Mouse (Mus musculus) inflammation-experienced regulatory T-cells, adult 6 months (primary cell): Measurements from ENCODE around the gene Vps13d. TPM values are rescaled to one million over a fixed set of nuclear protein-coding genes. Genes with fewer than 3 reads are reported as not detected.

Experiments
- ATAC-seq: one replicate; pipeline ENCODE4 v1.8.0; 2017
- polyA plus RNA-seq, 3 experiments: library from polyadenylated mRNA; unstranded; fragments of 100-300 nt; shearing (Covaris generic); gene quantifications; one replicate each; pipeline ENCODE4 v1.2.1; 2017

Vps13d gene
- polyA plus RNA-seq, 3 experiments from 2014 or later = 10.6 to 27.5 (median 19.6) TPM

DNA sequence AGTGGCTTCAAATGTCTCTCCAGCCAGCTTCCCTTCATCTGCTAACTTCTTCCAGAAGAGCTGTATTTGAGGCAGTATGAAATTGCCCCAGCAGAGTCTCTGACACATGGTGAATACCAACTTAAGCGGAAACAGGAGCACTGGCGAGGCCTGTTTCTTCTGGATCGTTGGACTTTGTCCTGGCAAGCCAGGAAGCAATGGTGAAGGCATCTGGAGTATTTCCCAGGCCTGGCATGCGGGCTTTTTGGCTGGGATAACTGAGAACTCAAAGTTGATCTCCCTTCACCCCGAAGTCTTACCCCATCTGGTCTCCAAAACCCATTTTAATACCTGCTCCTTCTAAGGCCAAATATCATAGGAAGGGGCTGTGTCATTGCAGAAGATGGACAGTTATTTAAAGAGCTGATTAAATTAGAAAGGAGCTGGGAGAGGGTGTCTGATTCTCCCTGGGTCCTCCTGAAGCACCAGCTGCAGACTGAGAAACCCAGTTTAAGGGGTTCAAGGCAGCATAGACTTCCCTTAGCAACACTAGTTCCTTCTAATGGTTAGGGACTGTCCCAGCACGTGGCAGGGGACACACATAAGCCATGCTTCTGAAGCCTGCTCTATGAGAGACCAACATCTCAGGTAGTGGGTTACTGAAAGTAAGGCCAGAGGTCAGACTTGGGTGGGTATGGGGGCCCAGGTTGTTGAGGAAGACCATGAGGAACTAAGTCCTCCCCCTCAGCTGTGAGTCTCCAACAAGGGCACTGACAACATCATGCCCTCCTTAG, 221.7 kb downstream of the Vps13d start:
- ATAC-seq = peak; percentile 51

DNA sequence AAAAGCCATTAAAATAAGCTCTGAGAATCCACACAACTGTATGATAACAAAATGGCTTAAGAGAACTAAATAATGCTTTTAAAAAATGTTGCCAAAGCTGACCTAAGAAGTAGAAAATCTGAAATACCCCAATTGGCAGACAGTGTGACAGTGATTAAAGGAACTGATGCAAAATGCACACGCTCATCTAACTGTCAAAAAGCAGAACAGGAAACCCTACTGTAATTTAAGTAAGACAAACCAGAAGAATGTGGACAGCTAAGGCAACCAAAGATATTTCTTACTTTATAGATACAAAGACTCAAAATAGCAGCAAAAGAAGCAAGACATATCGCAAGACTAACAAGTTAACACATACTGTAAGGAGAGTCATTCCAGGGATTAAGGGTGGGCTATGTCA, 223.8 kb downstream of the Vps13d start:
- ATAC-seq = no peak

DNA sequence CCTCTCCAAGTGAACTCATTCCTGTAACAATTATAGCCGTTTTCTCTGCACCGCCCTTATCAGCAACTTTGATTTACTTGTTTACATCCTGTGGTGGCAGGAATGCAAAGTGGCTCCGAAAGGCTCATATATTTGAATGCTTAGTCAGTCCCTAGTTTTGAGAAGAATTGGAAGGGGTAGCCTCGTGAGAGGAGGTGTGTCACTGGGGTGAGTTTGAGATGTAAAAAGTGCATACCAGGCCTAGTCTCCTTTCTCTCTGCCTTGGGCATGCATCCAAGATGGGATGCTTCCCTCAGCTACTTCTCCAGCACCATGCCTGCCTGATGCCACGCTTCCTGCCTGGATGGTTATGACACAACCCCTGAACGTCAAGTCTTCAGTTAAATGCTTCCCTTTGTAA, 225.8 kb downstream of the Vps13d start:
- no peak for ATAC-seq

DNA sequence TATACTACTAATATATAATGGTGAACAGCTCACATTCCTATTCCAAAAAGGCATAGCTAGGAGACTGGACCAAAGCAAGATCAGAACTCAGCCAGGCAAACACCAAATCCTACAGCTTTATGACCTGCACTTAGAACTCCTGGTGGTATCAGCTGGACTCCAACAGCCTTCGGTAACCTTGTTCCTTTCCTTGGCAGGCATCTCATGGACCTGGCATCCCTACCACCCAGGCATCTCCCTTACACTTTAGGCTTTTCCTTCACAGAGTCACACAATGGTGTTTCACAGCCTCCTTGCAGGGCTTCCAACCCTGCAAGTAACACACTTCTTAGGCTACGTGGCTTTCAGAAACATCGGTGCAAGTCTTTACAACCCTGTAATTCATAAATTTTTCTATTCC, 226.4 kb downstream of the Vps13d start:
- no peak for ATAC-seq

DNA sequence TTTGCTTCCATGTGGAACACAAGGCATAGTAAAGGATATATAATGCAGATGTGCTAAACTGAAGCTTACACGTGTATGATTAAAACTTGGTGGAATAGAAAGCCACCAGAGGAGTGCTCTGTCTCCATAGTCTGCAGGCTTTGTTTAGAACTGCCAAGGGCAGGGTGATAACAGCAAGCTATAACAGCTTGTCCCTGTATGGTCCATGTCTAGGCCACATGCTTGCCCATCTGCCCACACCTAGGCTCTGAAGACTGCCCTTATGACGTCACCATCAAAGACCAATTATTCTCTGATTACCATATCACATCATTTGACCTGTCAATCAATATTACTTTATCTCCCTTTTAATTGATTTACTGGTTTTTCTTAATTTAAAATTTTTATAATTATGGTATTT, 229.6 kb downstream of the Vps13d start:
- ATAC-seq = no peak

DNA sequence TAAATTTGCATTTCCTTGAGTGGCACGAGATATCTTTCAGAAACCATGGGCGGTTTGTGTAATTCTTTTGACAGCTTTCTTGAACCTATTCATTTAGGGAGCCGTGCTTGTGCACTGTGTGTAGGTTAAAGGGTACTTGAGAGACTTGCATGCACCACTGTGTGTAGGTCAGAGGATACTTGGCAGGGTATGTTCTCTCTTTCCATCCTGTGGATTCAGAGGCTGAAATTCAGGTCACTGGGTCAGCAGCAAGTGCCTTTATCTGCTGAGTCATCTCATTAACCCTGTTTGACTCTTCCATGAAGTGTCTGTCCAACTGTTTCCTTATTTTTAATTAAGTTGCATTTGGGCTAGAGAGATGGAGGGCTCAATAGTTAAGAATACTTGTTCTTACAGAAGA, 233.1 kb downstream of the Vps13d start:
- ATAC-seq = no peak

DNA sequence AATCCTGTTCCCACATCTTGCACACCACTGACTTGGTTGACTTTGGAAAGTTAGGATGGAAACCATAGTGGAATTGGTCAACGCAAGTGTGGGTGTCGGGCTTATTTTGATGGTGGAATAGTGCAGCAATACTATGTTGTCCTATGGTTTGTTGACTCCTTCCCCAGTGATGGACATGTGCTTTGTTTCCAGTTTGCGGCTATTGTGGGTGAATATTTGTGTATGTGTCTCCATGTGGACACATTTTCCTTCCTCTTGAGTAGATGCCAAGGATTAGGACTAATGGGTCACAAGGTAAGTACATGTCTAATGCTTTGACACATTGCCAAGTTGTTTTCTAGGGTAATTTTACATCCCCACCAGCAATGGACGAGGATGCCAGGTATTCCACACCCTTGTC, 233.6 kb downstream of the Vps13d start:
- no peak for ATAC-seq

DNA sequence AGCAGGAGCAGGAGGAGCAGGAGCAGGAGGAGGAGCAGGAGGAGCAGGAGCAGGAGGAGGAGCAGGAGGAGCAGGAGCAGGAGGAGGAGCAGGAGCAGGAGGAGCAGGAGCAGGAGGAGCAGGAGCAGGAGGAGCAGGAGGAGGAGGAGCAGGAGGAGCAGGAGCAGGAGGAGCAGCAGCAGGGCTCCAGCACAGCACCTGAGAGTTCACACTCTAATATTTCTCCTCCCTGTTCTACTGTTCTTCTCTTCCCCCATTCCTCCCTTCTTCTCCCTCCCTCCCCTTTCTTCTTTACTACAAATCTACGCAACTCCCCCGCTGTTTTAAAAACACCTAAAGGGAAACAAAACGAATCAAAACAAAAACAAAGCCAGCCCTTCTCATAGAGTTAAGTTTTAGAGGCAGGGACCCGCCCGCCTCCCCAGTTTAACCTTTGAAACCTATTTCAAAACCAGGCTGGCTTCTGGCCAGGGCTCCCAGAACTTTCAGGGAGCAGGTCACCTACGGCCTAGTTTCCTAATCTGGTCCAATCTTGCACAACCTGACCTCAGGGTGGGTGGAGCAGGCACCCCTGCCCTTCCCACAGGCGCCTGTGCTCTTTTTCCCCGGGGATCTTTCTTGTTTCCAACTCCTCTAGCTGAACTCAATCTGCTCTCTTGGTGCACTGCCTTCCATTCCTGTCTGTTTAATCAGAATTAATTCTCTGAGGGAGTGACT, 234.5 kb downstream of the Vps13d start:
- ATAC-seq = no peak

DNA sequence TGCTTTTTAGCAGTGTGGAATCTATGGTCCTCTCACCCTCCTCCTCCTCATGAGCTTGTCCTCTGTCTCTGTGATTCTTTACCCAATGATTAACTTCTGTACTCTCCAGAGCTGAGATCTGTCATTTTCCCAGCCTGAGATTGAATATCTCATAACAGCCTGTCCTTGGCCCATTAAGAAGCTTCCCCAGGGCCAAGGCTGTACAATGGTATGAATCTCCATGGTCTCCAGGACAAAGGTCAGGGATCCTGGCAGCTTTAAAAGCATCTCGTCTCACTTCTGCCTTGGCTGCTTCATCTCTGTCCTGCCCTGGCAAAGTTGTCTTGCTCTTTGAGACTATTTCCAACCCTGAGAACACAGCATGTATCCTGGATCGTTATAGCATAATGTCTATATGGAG, 237.1 kb downstream of the Vps13d start:
- ATAC-seq = no peak

DNA sequence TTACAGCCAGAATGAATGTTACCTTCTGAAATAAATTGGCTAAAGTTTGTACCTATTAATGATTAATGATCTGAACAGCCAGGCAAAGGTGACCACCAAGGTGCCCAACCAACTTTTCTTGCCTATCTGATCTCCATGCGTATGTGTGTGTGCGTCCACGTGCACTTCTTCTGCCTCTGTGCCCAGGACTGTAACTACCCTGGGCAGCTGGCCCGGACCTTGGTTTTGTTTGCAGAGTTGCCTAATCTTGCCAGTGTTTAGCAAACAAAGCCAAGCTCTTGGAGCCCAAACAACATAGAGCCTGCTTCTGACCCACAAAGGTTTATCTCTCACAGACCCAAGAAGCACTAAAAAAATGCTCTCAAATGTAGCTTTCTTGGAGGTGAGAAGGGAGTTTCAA, 237.6 kb downstream of the Vps13d start:
- ATAC-seq = no peak

DNA sequence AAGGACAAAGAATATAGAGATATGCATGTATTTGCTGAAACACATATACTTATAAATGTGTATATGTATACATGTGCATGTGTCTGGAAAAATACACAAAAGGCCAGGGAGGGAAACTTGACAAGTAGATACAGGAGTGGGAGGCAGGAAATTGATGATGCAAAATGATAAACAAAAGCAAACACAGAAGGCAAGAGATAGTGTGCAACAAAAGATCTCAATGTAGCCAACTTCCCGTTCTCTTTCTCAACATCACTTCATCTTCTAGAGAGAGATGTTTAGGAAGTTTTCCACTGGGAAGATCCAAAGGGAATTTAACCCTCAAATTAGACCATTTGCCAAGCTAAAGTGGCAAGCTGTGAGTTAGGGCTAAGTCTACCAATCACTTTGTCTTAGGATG, 238.5 kb downstream of the Vps13d start:
- ATAC-seq = no peak

DNA sequence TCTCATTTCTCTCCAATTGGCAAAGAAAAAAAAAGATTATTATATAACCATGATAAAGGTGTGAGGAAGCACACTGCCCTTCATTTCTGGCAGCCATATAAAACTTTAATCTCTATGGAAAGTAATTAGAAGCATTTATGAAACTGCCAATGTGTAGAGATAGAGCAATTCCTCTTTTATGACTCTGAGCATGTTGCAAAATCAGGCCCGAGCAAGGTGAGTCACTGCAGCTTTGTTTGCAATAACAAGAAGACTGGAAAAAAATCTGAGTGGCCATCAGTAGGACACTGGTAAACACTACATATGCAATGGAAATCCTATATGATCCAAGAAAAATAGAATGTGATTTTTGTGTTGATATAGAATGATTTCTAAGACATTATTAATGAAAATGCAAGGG, 238.9 kb downstream of the Vps13d start:
- no peak for ATAC-seq

DNA sequence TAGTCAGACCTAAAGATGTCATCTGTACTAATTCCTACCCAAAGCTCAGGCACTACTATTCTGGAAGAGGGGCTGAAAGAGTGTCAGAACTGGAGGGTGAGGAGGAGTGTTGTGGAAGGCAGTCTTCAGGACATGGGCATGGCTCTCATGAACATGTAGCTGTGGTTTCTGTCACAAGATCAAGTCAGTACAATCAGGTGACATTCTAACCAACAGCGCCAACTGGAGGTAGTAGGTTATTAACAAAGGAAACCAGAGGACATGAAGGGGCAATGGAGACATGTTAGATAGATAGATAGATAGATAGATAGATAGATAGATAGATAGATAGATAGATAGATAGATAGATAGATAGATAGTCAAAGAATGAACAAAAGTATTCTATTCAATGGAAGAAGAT, 241.4 kb downstream of the Vps13d start:
- ATAC-seq = no peak

DNA sequence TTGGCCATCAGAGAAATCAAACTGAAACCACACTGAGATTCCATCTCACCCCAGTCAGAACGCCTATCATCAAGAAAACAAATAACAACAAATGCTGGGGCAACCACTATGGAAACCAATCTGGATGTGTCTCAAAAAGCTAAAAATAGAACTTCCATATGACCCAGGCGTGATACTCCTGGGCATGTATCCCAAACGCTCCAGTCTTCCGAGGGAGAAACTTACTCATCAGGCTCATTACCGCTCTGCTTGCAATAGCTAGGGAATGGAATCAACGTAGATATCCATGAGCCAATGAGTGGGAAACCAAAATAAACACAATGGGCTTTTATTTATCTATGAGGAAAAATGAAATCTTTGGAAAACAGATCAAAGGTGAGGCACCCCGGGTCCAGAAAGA, 242.9 kb downstream of the Vps13d start:
- ATAC-seq = no peak

DNA sequence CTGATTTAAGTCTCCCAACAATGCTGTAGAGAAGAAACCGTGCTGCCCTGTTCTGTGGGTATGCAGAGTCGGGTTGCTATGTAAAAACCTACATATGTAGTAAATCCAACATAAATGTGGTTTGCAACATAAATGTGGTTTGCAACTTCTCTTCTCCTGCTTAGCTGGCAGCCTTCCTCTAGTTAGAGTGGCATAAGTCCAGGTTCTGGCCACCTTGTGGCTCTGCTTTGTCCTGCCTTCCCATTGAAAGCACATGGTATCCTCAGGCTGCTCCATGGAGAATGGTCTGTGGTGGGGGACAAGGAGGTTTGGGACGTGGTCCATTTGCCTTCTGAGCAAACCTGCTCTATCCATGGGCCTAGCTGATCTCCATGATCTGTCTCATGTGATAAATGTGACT, 243.9 kb downstream of the Vps13d start:
- ATAC-seq = no peak

DNA sequence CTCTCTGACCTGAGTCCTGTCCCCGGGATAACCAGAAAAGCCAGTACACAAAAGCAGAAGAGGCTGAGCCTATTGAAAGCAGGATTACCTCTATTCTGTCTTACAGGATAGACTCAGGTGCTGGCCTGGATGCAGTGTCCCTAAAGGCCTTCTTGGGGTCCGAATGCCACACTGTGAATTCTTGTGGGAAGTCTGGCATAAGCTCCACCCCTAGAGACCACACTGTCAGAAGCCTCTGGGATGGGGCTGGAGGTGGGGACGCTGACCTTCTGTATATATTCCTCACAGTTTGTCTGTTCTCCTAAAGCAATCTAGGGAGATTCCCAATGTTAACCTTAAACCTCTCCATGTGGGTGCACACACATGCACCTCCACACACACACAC, 244.5 kb downstream of the Vps13d start:
- ATAC-seq = no peak

DNA sequence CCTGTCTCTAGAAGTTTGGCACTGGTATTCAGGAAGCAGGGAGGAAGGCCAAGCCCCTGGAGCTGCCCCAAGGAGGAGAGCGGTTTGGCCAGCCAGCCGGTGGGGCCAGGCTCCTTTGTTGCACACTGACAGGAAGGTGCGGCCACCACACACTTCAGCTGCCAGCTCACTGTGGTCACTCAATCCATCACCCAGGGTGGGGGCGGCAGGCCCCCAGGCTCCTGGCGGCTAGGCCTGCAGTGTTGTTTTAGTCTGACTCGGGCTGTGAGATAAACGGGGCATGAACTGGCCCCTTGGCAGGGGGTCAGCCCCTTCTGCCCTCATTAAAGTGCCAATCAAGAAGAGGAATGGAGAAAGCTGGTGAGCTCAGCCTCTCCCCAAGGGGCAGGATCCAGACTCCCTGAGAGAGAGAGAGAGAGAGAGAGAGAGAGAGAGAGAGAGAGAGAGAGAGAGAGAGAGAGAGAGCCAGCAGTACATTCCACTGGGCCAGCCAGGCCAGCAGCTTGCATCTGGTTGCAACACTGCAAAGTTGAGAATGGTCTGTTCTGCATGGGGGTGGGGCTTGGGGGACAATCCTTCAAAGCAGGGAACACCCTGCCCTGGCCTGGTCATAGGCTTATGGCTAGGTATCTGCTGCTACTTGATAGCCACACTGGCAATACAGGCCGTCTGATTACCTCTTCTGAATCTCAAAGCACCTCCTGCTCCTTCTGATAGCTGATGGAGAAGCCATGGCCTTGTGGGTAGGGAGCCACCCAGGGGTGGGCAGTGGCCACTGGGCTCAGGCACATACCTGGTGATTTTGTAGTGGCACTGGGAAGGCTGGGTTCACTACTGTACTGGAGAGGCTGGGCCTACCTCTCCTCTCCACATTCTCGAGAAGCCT, 245.1 kb downstream of the Vps13d start:
- no peak for ATAC-seq

DNA sequence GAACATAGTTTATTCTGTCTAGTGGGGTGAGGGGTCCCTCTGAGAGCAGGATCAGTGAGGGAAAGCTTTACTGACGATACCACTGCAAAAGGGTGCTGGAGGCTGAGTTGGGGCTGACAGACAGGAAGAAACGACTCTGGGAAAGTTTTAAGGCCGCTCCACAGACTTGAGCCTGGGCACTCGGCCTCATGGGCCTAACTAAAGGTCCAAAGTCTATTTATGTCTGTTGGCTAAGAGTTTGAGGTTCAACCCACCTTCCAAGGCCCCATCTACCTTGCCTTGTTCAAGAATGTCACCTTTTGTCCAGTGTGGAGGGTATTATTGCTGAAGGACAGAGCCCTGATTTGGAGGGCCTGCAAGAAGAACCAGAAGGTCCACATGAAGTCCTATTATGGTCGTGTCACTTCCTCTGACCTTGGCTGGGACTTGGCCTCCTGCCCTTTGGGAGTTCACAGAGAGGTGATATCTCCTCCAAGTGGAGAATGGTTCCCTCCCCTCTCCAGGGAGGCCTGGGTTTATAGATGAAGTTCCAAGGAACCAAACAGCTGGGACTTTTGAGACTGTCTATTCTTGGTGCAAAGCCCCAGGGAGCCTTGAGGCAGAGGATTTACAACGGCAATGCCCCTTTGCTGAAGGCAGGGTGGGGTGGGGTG, 246.9 kb downstream of the Vps13d start:
- ATAC-seq = no peak

DNA sequence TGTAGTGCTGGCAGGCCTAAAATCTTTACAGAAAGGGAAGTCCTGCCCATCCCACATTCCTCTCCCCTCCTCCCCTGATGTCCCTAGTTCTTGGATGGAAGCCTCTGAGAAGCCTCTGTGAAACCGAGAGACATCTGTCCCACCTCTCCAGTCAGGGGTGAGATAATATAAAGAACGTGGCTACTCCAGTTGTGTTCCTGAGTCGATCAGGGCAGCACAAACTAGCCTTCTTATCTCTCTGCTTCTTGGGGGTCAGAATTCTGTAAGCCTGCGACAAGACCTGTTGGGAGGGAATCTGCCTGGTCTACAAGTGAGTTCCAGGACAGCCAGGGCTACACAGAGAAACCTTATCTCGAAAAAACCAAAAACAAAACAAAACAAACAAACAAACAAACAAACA, 251.5 kb downstream of the Vps13d start:
- no peak for ATAC-seq

DNA sequence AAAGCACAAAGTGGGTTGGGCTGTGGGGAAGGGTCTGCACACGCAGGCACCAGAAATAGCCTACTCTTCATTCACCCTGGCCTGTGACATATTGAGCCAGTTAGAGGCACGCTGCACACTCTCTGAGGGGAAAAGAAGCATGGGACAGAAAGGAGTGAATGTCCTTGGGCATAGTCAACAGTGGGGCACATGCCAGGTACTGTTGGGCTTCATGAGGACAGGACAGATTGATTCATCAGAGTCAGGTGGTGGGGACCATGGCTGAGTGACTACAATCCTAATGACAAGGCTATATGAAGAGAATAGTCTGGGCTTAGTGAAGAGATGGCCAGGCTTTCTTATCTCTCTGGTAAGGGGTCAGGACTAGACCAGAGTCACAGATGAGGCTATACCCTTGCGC, 252.4 kb downstream of the Vps13d start:
- no peak for ATAC-seq

DNA sequence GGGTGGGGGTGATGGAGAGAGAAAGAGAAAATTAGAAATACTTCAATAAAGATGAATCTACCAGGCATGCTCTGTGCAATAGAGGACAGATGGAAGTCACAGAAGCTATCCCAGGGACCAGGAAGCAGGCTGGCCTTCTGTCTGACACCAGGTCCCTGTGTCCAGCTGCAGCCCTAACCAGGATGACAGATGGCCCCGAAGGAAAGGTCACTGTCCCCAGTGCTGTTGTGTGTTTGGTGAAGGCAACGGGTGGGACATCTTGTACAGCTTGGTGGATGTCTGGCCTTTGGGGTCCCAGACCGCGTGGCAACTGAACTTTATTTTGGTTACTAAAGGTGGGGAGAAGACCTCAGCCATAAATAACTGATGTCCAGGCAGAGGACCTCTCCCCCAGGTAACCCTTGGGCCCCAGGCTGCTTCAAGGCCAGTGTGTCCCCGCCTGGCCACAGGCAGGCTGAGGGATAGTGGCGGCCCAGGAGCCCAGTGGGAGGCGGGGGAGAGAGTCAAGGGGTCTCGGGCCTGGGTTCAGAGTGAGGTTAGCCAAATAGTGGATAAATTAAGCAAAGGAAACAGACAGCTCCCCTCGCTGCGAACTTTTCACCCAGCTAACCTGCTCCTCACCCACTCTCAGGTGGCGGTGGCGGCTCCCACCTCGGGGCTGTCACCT, 253.9 kb downstream of the Vps13d start:
- no peak for ATAC-seq

DNA sequence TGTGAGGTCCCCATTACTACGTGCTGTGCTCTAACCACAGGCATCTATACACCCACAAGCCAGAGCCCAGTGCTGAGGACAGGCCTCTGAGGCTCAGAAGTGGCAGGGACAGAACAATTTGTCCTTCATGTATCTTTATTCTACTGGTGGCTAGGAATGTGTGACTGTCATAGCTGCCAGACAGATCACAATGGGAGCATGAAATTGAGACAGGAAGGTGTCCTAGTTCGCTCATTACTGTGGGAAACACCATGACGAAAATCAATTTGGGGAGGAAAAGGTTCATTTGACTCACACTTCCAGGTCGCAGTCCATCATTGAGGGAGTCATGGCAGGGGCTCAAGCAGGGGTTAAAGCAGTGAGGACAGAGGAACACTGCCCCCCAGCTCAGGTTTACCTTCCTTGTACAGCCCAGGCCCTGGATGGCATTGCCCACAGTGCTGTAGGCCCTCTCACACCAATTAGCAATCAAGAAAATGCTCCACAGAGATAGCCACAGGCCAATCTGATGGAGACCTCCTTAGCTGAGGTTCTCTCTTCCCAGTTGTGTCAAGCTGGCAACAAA, 254.9 kb downstream of the Vps13d start:
- no peak for ATAC-seq
